Mouse (Mus musculus): Measurements from ENCODE around the gene Frmd3. TPM values are rescaled to one million over a fixed set of nuclear protein-coding genes. Genes with fewer than 3 reads are reported as not detected.

The Frmd3 gene
- polyA plus RNA-seq, 1 experiment = 0.21 TPM

Other genes with a start within 250 kb of the Frmd3 start
- 3.6 and 6.3 TPM in 2 replicates for gene Rasef, start 222.4 kb upstream of the Frmd3 start, polyA plus RNA-seq (2012; rRNA removed)
- gene Gm11758, start 137.2 kb upstream of the Frmd3 start, polyA plus RNA-seq (2012; rRNA removed) = not detected in 2 replicates
- not detected in 2 replicates for gene Gm11757, start 122.3 kb upstream of the Frmd3 start, polyA plus RNA-seq (2012; rRNA removed)
- not detected in 2 replicates for gene Gm13871, start 107.5 kb upstream of the Frmd3 start, polyA plus RNA-seq (2012; rRNA removed)
- not detected in 2 replicates for gene Gm11756, start 92.7 kb upstream of the Frmd3 start, polyA plus RNA-seq (2012; rRNA removed)
- gene 2310002L09Rik, start 62.6 kb upstream of the Frmd3 start, polyA plus RNA-seq (2012; rRNA removed) = not detected in 2 replicates
- gene Kdm4c, start 229.1 kb downstream of the Frmd3 start, polyA plus RNA-seq (2012; rRNA removed) = 2.1 and 2.5 TPM in 2 replicates